Mouse (Mus musculus): ENCODE measurements at regions not wholly inside any gene's neighbourhood (a gene's known extent, or its start where the extent isn't known, plus 50 kb on each side); places are given as distances from the start of the nearest gene placed in this dataset.

DNA sequence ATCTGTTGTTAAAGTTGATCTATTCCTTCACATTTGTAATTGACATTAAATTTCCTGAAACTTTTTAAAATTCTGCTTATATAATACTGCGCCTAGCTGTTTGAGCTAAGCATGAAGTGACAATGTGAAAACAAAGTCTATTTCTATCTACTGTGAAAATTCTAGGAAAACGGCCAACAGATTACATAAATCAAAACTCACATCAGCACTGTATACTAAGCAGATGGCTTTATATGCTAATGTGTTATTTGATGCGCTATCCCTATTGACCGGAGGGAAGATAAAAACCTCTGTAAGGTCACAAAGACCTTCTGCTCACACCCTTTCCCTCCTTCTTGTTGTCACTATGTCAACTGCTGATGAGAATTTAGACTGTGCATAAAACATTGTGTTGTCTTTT is 357.7 kb downstream of the Plod2 start:
- no peak for TF ChIP-seq CTCF (IDR thresholded peaks at IDR 0.05; ENCODE audit: control insufficient read depth, insufficient read depth, insufficient replicate concordance, low read depth, low read length)
- no peak for TF ChIP-seq POLR2A (IDR thresholded peaks at IDR 0.05; ENCODE audit: control insufficient read depth, low read depth, low read length)

Measured in testis, adult 2 months (tissue).